Mouse (Mus musculus) adrenal gland, postnatal 36 days (tissue): ENCODE results near the gene Phlpp1. TPM values are rescaled to one million over a fixed set of nuclear protein-coding genes. Genes with fewer than 3 reads are reported as not detected.

Experiments used
- DNase-seq, 2 experiments: peaks; one replicate each; pipeline ENCODE4 v3.0.0; 2021; ENCODE audit warnings: mixed read lengths in 1 of 2
- total RNA-seq, 2 experiments: library from RNA; stranded (reverse); gene quantifications; 2 replicates each; pipeline ENCODE4 v1.2.3; 2021

The Phlpp1 gene
- total RNA-seq, 2 experiments from 2014 or later, result 14.3 to 16.9 TPM

DNA sequence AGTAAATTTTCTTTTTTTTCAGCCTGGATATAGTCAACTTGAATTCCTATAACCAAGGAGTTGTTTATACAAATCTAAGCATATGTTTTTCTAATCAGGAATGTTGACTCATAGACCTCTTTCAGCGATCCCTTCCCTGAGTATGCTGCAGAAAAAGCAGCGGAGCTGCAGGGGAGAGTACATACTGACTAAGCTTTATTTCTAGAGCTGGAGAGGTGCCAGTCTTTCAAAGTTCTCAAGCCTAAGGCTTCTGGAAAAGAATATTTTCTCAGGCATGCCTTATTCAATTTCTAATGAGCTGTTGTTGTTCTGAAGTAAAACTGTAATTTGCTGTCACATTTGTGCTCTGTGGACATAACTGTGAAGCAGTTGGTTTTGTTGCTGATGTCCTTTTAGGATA is 70.6 kb downstream of the Phlpp1 start:
- peak in 1 of 2 experiments; percentile 40 for DNase-seq

GRCm38 (mm10) chr1:106243371-106243770 is 71.8 kb downstream of the Phlpp1 start:
- no peak for DNase-seq

GRCm38 (mm10) chr1:106244245-106244644 is 72.7 kb downstream of the Phlpp1 start:
- DNase-seq, result no peak

DNA sequence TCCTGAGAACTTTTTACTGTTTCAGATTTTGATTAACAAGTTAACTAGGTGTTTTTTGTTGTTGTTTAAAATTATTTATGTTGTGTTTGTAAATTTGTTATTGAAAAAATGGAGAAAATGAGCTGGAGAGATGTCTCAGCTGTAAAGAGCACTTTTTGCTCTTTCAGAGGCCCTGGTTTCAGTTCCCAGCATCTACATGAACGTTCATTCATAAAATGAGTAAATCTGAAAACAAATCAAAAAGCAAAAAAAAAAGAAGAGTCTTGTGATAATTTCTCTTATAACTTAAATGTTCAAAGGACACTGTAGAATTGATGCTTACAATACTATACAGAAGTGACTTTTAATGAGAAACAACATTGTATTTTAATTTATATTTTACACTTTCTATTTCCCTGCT is 82.5 kb downstream of the Phlpp1 start:
- DNase-seq, result no peak

DNA sequence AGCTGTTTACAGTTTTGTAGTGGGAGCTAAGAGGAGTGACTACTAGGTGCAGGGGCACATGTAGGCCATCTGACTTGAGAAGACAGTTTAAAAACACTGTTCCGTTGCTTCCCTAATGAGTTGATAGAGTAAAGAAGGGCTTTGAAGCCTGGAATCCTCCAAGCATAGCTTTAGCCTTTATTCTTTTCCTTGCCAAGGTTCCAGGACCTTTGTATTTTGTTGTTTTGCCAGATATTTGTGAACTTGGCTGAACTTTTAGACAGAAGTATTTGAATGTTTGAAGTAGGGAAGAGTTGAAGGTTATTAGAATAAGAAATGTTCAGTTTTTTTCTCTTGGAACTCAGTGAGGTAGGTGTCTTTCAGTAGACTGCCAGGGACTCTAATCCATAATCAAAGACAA is 85.6 kb downstream of the Phlpp1 start:
- DNase-seq, result no peak

- DNase-seq, result peak; percentile 51 to 52
Observed at GRCm38 (mm10) chr1:106268028-106268799, 96.7 kb downstream of the Phlpp1 start.

DNA sequence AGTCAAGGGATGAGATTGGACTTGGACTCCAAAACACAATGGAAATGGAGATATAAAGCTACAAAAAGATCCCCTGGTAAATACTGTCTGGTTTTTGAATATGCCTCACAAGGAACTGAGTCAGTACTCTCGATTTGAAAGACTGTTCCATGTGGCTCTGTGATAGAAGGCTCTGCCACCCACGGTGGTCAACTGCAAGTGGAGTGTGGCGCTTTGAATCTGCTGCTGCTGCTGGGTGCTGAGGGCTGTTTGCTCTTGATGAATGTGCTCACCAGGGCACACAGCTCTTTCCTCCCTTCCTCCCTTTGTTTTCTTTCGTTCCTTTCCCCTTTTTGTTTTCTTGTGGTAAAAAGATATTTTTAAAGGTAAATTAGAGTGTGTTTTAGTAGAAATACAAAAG is 97.8 kb downstream of the Phlpp1 start:
- DNase-seq, result no peak

GRCm38 (mm10) chr1:106272916-106273315 is 101.4 kb downstream of the Phlpp1 start:
- DNase-seq, result no peak

GRCm38 (mm10) chr1:106273801-106274200 is 102.2 kb downstream of the Phlpp1 start:
- DNase-seq, result no peak

GRCm38 (mm10) chr1:106274561-106275001 is 103.0 kb downstream of the Phlpp1 start:
- no peak for DNase-seq

- DNase-seq, result no peak
Observed at GRCm38 (mm10) chr1:106275142-106275541, 103.6 kb downstream of the Phlpp1 start.

DNA sequence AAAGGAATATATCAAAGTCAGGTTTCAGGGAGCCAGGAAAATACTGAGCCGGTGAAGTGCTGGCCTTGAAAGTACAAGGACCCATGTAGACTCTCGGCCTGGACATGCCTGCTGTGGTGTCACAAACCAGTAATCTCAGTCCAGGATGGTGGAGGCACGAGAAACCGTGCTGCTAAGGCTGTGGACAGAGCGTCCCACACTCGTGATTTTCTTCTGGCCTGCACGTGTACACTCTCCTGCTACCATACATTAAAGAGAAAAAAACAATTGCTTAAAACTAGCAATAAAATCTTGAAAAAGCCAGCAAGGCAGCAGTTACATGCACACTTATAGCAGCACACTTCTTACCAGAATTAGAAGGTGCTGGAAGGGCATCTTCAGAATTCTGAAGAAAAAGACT is 104.2 kb downstream of the Phlpp1 start:
- DNase-seq, result peak in 1 of 2 experiments; percentile 15

DNA sequence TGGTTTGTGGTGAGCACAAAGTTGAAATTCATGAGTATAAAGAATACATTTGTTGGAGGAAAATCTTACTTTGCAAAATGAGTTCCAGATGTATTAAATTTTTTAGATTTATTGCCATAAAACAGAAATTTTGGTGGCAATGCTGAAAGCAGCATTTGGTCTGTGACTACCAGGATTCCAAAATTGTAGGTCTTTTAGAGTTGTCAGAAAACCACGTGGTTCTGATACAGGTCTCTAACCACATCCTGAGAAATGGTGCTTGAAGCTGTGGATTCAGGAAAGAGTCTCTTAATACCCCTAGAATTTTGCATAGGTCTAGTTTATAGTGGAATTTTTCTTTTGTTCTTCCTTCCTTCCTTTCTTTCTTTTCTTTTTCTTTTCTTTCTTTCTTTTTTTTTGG is 105.3 kb downstream of the Phlpp1 start:
- no peak for DNase-seq

GRCm38 (mm10) chr1:106277286-106277685 is 105.7 kb downstream of the Phlpp1 start:
- DNase-seq, result peak in 1 of 2 experiments; percentile 21

DNA sequence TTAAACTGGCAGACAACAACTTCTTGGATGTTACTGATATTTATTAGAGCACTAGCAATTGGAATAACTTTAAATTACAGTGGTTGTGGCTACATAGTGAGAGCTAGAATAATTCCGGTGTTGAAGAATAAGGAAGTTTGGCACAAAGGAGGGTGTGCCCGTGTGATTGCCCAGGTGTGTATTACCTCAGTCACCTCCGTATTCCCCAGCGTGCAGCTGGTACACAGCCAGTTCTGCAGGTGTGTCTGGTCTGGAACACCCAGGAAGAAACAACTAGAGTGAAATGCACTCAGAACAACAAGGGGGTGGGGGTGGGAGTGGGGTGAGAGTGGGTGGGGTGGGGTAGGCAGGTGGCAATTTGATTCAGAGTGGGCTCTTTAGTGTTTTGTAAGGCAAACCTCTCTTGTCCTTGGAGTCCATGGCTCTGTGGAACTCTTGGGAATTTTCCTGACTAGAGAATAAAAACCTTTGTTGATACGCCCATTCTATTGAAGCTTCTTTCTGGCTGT is 107.1 kb downstream of the Phlpp1 start:
- DNase-seq, result no peak

GRCm38 (mm10) chr1:106279404-106280123 is 108.0 kb downstream of the Phlpp1 start:
- no peak for DNase-seq

DNA sequence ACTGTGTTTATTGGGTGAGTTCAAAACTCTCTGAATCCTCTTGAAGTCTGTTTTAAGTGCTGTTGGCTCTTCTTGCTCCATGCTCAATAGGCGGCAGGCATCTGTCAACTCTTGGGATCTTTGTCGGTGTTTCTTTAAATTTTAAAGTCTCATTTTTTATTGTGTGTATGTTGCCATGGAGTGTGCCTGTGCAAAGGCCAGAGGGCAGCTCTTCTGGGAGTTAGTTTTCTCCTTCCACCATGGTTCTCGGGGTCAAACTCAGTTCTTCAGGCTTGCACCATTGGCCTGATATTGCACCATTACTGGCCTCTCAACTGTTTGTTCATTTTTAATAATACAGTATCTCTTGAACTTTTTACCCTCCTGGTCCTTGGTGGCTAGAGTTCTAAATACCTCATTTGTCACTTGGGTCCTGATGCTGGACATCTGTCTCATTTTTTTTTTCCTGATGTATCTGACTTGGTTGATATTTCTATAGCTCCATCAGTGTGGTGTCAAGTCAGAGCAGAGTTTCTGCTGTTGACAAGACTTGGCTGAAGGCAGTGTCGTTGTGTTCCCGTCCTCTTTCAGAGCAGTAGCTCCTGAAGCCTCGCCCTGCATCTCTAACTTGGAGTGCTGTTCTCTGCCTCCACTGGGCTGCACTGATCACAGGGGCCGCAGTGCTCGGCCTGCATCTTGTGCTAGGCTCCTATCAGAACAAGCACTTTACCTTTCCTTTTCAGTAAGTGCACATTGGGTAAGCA is 108.8 kb downstream of the Phlpp1 start:
- peak in 1 of 2 experiments; percentile 34 for DNase-seq

DNA sequence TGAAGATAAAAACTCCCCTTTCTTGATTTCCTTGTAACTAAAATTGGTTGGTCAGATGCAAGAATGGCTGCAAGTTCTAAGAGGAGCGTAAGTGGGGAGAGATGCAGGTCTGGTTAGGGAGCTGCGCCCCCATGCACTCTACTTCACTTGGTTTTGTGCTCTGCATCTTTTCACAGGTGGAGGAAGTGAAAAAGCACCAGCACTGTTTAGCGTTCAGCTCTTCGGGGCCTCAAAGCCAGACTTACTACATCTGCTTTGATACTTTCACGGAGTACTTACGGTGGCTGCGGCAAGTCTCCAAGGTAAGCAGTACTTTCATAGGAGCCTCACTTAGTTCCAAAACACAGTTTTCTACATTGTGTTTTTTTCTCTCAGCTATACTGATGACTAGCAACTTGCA is 115.3 kb downstream of the Phlpp1 start:
- DNase-seq, result no peak

- no peak for DNase-seq
Observed at GRCm38 (mm10) chr1:106289065-106289464, 117.5 kb downstream of the Phlpp1 start.

DNA sequence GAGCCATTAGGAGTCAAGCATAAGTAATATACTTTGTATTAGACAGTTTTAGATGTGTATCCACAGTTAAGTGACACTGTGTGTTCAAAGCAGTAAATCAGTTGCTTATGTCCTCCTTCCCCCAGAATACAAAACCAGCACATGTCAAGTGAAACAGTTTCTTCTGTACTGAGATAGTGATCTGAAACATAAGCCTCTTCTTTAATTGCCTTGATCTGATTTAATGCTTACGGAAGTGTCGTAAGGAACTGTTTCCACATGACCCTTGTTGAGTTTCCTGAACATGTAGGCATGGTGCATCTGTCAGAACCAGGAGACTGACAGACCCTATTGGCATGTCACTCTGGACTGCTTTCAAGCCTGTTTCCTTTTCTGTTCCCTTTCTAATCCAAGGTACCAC is 118.0 kb downstream of the Phlpp1 start:
- DNase-seq, result no peak

DNA sequence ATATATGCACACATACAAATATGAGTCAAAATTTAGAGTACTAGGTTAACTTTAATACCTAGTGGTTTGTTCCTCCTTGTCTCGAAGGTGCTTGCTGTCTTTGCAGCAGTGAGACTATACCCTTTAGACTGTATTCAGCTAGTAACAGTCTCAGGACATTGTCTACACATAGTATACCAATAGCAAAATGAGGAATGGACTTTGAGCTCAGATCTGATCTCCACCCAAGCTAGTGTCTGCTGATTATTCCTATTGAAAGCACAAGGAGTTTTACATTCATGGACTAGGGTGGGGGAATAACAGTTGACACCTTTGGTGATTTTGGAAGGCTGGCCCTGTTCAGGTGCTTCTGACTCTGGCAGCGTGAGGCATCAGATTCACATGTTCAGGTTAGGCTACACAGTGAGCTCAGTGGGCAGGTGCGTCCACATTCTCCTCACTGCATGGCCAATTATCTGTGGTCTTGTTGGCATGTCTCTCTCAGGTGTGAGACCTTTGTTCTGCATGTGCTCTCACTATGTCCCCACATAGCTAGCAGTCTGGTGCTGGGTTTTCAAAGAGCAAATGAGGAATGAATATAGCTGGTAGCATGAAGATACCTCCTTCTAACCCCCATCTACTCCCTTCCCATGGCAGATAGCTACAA is 138.0 kb downstream of the Phlpp1 start:
- DNase-seq, result no peak

DNA sequence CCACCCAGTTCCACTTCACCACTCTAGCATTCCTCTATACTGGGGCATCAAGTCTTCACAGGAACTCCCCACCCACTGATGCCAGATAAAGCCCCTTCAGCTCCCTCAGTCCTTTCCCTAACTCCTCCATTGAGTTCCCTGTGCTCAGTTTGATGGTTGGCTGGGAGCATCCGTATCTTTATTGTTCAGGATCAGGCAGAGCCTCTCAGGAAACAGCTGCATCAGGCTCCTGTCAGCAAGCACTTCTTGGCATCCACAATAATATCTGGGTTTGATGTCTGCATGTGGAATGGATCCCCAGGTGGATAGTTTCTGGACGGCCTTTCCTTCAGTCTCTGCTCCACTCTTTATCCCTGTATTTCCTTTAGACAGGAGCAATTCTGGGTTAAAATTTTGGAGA is 138.7 kb downstream of the Phlpp1 start:
- DNase-seq, result no peak
